Mouse (Mus musculus) right cerebral cortex, postnatal 14 days (tissue): Measurements from ENCODE around the gene Pcdh20.

Experiments
- DNase-seq: peaks from one replicate; pipeline ENCODE4 v3.0.0; 2022

The Pcdh20 gene

GRCm38 (mm10) chr14:88470495-88471434, at the start of gene Pcdh20:
Gene Pcdh20 (minus strand): TSS chr14:88471396.
- peak; percentile 48 for DNase-seq

GRCm38 (mm10) chr14:88479909-88480308, 8.7 kb upstream of the Pcdh20 start:
- DNase-seq, result no peak

- no peak for DNase-seq
Measured at GRCm38 (mm10) chr14:88469956-88470355, 1.2 kb downstream of the Pcdh20 start.

DNA sequence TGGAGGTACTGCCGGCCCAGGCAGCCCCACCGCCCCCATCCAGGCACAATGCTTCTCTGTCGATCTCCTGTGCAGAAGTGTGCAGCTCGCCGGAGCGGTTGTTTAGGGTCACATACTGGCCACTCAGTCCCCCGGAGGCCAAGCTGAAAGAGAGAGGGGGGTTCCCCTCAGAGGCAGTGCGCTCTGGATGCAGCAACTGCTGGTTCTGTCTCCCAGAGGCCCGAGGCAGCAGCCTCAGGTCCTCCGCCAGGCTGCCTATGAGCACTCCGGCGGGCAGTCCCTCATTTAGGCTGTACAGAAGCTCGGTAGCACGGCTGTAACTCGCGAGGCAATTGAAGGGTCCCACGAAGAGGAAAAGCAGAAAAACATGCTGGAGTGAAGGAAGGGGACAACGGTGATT, 1.8 kb downstream of the Pcdh20 start:
- DNase-seq, result peak; percentile 22

- DNase-seq, result no peak
Measured at GRCm38 (mm10) chr14:88466416-88466815, 4.8 kb downstream of the Pcdh20 start.

DNA sequence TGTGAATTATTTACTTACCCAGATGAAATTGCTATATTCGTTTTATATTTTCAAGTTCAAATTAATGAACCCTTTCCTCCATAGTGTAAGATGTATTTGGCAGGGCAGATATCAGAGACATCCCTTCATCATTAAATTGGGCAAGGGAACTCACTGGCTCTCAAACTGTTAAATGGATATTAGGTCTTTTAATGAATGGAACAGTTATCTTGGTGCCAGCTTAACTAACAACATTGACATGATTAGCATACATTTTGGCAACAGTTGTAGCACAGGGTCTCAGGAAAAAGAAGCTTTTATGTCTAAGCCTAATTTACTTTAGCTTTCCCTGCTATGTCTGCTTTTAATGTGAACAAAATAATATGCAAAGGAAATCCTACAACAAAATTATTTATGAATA, 6.8 kb downstream of the Pcdh20 start:
- no peak for DNase-seq

DNA sequence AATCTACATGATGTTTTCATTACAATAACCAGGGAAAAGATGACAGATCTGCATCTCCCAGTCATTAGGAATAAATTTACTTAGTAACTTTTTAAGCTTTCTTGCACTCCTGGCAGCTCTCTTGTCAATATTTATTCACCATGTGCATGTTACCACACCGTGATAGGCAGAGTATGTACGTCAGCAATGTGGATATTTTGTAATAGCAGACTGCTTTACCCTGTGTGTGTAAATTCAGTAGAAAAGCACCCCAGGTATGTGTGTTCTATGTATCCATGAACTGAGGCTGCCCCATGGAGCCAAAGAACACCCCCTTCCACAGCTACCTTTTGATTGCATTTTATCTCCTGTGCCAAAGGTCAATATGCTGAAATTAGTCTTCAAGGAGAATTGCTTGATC, 7.8 kb downstream of the Pcdh20 start:
- DNase-seq, result no peak

DNA sequence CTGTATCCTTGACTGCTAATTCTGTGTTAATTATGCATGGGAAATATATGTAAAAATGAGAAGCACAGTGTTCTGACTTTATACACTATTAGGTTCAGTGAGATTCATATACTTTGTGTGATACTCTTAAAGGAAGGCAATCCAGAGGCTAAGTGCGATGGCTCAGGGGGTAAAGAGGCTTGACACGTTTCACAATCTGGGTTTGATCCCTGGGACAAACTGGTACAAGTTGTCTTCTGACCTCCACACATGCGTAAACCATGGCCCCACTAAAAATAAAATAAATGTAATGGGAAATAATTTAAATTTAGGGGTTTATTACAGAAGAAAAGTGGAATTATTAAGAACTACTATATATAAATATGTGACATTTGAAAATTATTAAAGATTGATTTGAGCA, 8.3 kb downstream of the Pcdh20 start:
- DNase-seq, result no peak

- no peak for DNase-seq
Measured at GRCm38 (mm10) chr14:88460705-88461104, 10.5 kb downstream of the Pcdh20 start.

GRCm38 (mm10) chr14:88443304-88443703, 27.9 kb downstream of the Pcdh20 start:
- DNase-seq, result no peak

- DNase-seq, result no peak
Measured at GRCm38 (mm10) chr14:88429393-88429792, 41.8 kb downstream of the Pcdh20 start.

- DNase-seq, result no peak
Measured at GRCm38 (mm10) chr14:88427370-88427769, 43.8 kb downstream of the Pcdh20 start.
